Mouse (Mus musculus): ENCODE measurements around the gene Ces1a.

Ces1a gene

GRCm38 (mm10) chr8:93030664-93031063, 17.3 kb downstream of the Ces1a start:
- no peak for TF ChIP-seq GATA4 (IDR thresholded peaks at IDR 0.05; ENCODE audit: insufficient replicate concordance, low read length)

- TF ChIP-seq GATA4 (IDR thresholded peaks at IDR 0.05; ENCODE audit: insufficient replicate concordance, low read length), result no peak
Measured at GRCm38 (mm10) chr8:93021738-93022137, 26.3 kb downstream of the Ces1a start.

- TF ChIP-seq GATA4 (IDR thresholded peaks at IDR 0.05; ENCODE audit: insufficient replicate concordance, low read length), result no peak
Measured at GRCm38 (mm10) chr8:93014300-93014699, 33.7 kb downstream of the Ces1a start.

- TF ChIP-seq GATA4 (IDR thresholded peaks at IDR 0.05; ENCODE audit: insufficient replicate concordance, low read length), result no peak
Measured at GRCm38 (mm10) chr8:93012226-93012625, 35.8 kb downstream of the Ces1a start.

GRCm38 (mm10) chr8:93011439-93011838, 36.6 kb downstream of the Ces1a start:
- no peak for TF ChIP-seq GATA4 (IDR thresholded peaks at IDR 0.05; ENCODE audit: insufficient replicate concordance, low read length)

- no peak for TF ChIP-seq GATA4 (IDR thresholded peaks at IDR 0.05; ENCODE audit: insufficient replicate concordance, low read length)
Measured at GRCm38 (mm10) chr8:93010286-93010685, 37.7 kb downstream of the Ces1a start.

GRCm38 (mm10) chr8:92998600-92998999, 49.4 kb downstream of the Ces1a start:
- no peak for TF ChIP-seq GATA4 (IDR thresholded peaks at IDR 0.05; ENCODE audit: insufficient replicate concordance, low read length)

- TF ChIP-seq GATA4 (IDR thresholded peaks at IDR 0.05; ENCODE audit: insufficient replicate concordance, low read length), result no peak
Measured at GRCm38 (mm10) chr8:92996840-92997239, 51.2 kb downstream of the Ces1a start.

- TF ChIP-seq GATA4 (IDR thresholded peaks at IDR 0.05; ENCODE audit: insufficient replicate concordance, low read length), result no peak
Measured at GRCm38 (mm10) chr8:92984376-92984775, 63.6 kb downstream of the Ces1a start.

- TF ChIP-seq GATA4 (IDR thresholded peaks at IDR 0.05; ENCODE audit: insufficient replicate concordance, low read length), result no peak
Measured at GRCm38 (mm10) chr8:92982491-92982890, 65.5 kb downstream of the Ces1a start.

GRCm38 (mm10) chr8:92976656-92977055, 71.3 kb downstream of the Ces1a start:
- no peak for TF ChIP-seq GATA4 (IDR thresholded peaks at IDR 0.05; ENCODE audit: insufficient replicate concordance, low read length)

GRCm38 (mm10) chr8:92972949-92973348, 75.0 kb downstream of the Ces1a start:
- TF ChIP-seq GATA4 (IDR thresholded peaks at IDR 0.05; ENCODE audit: insufficient replicate concordance, low read length), result no peak

Data from liver, adult (tissue).